Mouse (Mus musculus): ENCODE data around the gene Tlr4. TPM values are rescaled to one million over a fixed set of nuclear protein-coding genes. Genes with fewer than 3 reads are reported as not detected.

Gene Tlr4
- total RNA-seq, 2 experiments from 2014 or later, result 4.2 to 8.2 TPM

DNA sequence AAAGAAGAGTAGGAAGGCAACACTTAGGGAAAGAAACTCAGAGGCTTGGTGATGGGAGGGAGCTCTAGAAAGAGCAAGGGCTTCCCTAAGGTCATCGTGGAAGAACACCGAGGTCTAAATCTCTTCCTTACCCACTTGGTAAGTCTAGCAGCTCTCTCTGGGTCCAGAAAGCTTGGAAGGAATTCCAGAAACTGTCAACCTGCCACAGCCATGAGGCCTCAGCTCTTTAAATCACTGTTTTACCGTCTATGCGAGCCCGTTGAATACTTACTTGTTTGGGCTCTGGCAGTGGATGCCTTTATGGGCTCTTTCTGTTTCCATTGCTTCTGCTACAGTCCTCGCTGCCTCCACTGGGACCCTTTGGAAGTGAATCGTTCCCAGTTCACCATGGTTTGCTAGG is 67.6 kb downstream of the Tlr4 start:
- no peak for DNase-seq (ENCODE audit: low spot score)

DNA sequence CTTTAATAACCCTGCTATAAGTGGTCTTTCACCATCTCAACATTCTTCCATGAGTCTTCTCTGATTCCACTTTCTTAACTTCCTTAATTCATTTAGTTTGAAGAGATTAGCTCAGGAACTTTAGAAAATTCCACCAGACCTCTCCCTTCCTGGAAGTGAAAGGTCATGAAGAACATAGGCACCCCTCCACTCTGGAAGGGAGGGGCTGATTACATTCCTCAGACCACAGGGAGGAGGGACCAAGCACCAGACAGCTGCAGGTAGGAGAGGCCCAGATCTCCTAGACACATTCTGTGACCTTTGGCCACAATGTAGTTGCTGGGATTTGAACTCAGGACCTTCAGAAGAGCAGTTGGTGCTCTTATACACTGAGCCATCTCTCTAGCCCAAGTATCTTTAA is 72.7 kb downstream of the Tlr4 start:
- no peak for DNase-seq (ENCODE audit: low spot score)

DNA sequence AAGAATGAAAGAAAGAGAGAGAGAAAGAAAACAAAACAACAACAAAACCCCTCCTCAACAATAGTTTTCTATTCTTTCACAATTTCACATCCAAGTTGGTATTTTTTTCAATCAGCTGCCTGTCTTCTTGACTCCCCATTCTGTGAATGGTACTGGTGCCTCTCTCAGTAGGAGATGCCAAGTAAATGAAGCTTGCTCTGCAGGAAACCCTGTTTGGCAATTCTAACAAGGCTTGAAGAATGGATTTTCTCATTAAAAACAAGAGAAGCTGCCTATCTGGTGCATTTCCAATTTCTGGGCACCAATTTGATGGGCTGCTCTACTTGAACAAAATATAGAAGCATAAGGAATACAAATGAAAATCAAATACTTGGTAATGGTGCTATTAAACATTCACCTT is 74.1 kb downstream of the Tlr4 start:
- no peak for DNase-seq (ENCODE audit: low spot score)

DNA sequence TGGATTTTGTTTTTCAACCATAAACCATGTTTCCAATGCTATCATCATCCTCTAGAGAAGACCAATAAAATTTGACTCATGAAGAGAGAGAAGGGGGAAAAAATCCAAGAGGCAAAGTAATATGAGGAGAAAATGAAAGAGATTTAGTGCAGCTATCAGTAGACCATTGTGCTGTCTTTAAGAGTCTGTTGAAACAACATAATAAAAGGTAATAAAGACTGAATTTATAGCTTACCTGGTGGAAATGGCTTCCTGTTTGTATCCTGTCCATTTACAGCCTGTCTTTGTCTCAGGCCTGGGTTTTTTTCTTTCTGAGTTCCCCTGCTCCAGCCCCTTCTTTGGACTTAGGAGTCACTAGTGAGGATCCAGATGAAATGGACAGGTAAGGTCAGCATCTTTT is 81.0 kb downstream of the Tlr4 start:
- no peak for DNase-seq (ENCODE audit: low spot score)

DNA sequence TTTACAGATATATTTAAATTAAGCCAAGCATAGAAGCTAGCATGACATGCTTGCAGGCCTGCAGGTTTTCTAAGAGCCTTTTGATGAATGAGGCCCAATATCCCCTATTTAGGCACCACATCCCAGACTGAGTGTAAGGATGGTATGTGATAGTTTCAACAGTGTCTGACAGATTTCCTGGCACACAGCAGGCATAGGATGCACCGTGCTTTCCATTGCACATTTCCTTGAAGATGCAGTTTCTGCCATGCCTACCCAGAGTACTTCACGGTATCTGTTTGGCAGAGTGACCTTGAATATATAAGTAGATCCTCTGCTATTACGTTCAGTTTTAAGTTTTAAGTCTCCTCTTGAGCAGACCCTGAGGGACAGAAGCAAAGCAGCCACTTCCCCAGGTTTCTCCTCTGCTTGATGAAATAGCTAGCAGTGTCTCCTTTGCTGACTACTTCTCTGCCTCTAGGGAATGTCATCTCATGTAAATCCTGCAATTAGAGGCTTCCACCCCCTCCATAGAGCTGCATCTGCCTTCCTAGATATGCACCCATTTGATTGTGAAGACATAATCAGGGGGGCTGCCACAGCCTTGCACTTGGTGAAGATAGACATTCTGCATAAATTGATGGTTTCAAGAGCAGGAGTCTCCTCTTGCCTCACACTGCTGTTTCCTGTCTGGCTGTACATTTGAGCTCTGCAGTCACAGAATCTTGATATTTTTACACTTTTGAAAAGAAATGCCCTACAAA is 92.4 kb downstream of the Tlr4 start:
- DNase-seq (ENCODE audit: low spot score), result no peak

DNA sequence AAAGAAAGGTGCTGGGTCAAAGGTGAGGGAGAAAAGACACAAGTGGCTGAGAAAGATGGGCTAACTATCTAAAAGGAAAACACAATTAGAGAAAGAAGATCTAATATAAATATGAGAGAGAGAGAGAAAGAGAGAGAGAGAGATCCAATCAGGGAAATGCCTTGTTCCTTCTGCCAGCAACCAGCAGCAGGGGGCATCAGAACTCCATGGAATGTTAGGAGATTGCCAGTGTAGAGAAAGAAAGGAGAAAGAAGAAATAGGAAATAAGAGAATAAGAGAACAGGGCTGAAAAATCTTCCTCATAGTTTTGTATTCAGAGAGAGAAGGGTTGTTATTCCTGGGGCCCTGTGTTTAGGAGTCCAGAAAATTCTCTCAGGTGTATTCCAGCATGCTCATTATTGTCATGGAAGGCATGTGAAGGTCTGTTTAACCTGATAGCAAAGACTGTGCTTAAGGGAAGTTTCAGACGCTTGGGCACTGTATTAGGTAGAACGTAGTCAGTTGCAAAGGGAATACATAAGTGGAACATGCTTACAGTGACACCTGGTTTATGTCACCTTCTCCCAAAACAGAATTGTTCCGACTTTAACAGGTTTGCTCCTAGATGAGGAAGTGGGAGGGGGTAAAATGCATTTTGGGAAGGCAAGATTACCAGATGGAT is 96.4 kb downstream of the Tlr4 start:
- DNase-seq (ENCODE audit: low spot score), result no peak

DNA sequence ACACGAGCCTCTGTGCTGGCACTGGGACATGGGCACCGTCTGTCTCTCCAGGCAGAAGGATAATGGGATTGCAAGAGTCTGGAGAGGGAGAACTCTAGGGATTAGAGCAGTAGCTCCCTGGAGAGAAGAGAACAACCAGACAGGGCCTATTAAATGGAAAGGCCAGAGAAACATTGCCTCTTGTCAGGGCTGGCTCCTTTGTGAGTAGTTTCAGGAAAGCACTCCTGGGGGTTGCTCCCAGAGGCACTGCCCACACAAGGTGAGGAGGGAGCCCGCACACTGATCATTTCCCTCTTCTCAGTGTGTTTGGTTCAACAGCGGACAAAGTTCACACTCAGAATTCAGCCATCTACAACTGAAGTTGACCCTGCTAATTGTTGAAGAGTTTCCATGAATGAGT is 98.7 kb downstream of the Tlr4 start:
- no peak for DNase-seq (ENCODE audit: low spot score)

DNA sequence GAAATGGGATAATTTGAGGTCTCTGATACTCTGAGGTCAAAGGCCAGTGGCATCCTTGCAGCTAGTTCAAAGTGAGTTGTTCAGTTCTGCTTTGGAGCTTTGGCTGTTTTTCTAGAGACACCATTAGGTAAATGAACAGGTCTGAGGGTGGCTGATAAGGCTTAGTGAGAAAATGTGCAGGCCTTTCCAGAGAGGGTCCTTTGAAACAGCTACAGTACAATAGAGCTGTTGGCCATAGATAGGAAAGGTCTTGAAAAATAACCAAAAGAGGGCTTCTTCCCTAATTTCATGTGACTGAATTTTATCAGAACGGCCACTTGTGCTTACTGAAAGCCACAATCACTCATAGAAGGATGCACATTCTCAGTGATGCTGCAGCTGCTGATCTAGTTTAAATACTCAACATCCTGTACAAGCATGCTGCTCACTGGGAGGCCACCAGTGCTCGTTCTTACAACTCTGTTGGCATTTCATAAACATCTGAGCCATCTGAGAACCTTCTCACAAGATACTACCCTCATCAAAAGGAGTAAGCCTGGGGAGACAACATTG is 100.2 kb downstream of the Tlr4 start:
- DNase-seq (ENCODE audit: low spot score), result no peak

DNA sequence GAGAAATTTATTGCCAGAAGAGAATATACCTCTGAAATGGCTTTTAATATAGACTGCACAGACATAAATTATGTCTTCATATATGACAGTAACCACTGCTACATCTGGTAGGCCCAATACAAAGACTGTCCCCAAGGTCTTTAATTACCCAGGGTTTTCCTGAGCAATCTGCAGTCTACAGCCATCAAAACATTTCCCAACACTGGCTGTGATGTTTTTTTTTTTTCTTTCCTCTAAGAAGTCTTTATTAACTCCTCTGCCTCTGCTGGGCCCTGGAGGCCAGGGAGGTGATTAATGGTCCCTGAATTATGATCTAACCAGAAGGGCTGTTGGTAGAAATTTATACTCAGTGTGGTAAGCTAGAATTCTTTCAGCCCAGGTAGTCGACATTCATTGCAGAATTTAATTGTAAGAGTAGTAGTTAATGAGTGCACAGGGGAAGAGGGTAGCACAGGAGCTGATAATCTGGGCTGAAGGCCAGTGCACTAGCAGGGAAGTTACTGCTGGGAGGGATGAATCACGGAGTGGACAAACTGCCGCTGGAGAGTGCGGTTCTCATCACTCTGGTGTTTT is 111.2 kb downstream of the Tlr4 start:
- DNase-seq (ENCODE audit: low spot score), result no peak

DNA sequence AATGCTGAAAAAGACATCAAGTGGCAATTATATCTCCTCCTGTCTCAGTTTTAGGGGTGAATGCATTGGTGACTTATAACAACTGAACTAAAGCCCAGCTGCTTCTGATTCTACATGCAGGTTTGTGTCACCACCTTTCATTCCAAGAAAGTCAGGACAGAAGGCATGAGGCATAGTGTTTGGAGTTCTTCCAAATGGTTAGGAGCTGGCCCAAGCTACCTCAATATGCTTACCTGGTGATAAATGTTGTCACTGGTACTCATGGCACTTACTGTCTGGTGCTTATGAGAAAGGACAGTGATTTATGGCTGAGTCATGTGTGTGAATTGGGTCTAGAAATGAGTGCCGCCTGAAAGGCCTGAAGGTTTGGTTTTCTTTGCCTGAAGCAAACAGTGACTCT is 114.5 kb downstream of the Tlr4 start:
- no peak for DNase-seq (ENCODE audit: low spot score)

DNA sequence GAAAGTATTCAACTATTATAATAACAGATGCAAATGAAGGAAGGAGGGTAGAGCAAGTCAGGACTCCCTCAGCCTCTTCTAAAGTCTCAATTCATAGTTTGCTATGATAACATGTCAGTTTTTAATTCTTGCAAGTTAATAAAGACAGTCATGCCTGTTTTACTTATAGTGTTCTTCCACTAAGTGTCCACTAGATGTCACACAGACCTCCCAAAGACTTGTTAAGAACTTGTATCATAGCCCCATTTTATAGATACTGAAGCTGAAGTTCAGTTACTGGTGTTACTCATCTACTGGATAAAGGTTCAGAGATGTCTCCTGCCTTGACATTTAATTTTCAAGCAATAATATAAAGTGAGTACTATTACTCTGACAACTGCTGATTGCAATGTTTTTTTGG is 116.3 kb downstream of the Tlr4 start:
- no peak for DNase-seq (ENCODE audit: low spot score)

DNA sequence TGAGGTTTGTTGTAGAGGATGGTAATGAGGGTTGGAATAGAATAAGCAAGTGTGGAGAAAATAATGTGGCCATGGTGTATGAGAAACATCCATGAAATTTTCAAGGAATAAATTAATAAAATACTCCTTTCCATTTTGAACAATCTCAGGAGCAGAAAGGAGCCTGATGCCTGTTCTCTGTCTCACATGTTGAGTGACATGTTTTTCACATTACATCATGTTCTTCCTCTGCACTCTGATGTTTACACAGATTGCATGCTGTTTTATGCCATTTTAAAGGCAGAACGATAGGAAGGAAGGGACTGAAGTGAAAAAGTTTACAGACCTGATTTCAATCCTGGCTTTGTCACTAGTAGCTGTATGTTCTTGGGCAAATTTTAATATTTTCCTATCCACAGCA is 120.3 kb downstream of the Tlr4 start:
- DNase-seq (ENCODE audit: low spot score), result no peak

DNA sequence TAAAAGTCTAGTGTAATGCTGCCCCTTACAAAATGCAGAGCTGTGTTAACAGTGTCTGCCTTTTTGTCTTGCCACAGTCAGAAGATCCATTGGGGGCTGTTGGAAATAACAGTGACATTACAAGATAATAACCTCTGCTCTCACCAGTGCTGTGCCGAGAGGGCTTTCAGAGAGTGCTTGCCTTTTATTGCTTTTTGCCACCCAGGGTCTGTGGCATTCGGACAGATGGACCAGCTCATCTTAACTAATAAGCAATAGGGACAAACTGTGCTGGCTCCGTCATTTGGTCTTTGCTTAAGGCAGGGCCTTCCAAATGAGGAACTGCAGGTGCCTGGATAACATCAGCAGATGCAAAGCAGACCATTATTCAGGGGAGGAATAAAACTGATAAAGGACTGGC is 147.5 kb downstream of the Tlr4 start:
- DNase-seq (ENCODE audit: low spot score), result no peak
